Mouse (Mus musculus) embryonic facial prominence, embryonic 11.5 days (tissue): ENCODE data around the gene Zfp319. TPM values are rescaled to one million over a fixed set of nuclear protein-coding genes. Genes with fewer than 3 reads are reported as not detected.

Experiments used
- ATAC-seq: fragments of 200-750 bp; cut with Nextera tagmentation; replicated peaks from 2 replicates; pipeline ENCODE4 v1.8.0; 2017; ENCODE audit warnings: low read depth; ENCODE audit not compliant: insufficient number of reproducible peaks, low FRiP score, low TSS enrichment
- DNase-seq: peaks from one replicate; pipeline ENCODE4 v3.0.0-alpha.2; 2015; ENCODE audit warnings: low spot score
- H3K27ac ChIP-seq: fragments of 300-500 bp; sonication (generic); replicated peaks from 2 replicates; pipeline ENCODE4 v1.5.1; 2014; ENCODE audit warnings: mild to moderate bottlenecking, low read depth, low read length, control low read depth
- H3K27me3 ChIP-seq: fragments of 300-500 bp; sonication (generic); 2 replicates; pipeline ENCODE4 v1.6.1; 2014; ENCODE audit warnings: mild to moderate bottlenecking, low read length, moderate library complexity, mixed read lengths; ENCODE audit not compliant: control insufficient read depth, insufficient read depth
- H3K36me3 ChIP-seq: fragments of 300-500 bp; sonication (generic); replicated peaks from 2 replicates; pipeline ENCODE4 v1.6.1; 2014; ENCODE audit warnings: low read depth, mild to moderate bottlenecking, low read length, moderate library complexity, mixed read lengths; ENCODE audit not compliant: control insufficient read depth, insufficient read depth
- H3K4me1 ChIP-seq: fragments of 300-500 bp; sonication (generic); 2 replicates; pipeline ENCODE4 v1.6.1; 2014; ENCODE audit warnings: low read length, mixed read lengths; ENCODE audit not compliant: control insufficient read depth, insufficient read depth
- H3K4me2 ChIP-seq: fragments of 300-500 bp; sonication (generic); 2 replicates; pipeline ENCODE4 v1.6.1; 2014; ENCODE audit warnings: low read depth, mild to moderate bottlenecking, control low read depth, low read length, moderate library complexity
- H3K4me3 ChIP-seq: fragments of 300-500 bp; sonication (generic); 2 replicates; pipeline ENCODE4 v1.5.1; 2014; ENCODE audit warnings: low read depth, low read length, control low read depth
- H3K9ac ChIP-seq: fragments of 300-500 bp; sonication (generic); replicated peaks from 2 replicates; pipeline ENCODE4 v1.6.1; 2014; ENCODE audit warnings: mild to moderate bottlenecking, control low read depth, low read length
- H3K9me3 ChIP-seq: fragments of 300-500 bp; sonication (generic); replicated peaks from 2 replicates; pipeline ENCODE4 v1.6.1; 2016; ENCODE audit warnings: mild to moderate bottlenecking, low read length, inconsistent platforms, mixed read lengths; ENCODE audit not compliant: control insufficient read depth
- WGBS: fragments of 180-500 bp; shearing (Covaris S2); extraction: QIAGEN DNeasy Blood & Tissue Kit; methylation state at CpG from one replicate; pipeline ENCODE4 v1.1.7; 2014; 5-methylcytosine and 5-hydroxymethylcytosine counted together
- polyA plus RNA-seq: library from polyadenylated mRNA; unstranded; fragments of >200 nt; fragmentation: Nextera tagmentation; extraction: Ambion mirVana; gene quantifications from 2 replicates; pipeline ENCODE4 v1.2.1, GENCODE M21; 2014

The Zfp319 gene
- polyA plus RNA-seq, 1 experiment from 2014 or later: 6.6 TPM

GRCm38 (mm10) chr8:95373389-95374002 is 41.7 kb upstream of the Zfp319 start:
- Histone ChIP-seq H3K9me3 (no peaks in the 10 kb centered on the region), H3K4me1 (no peaks in the 10 kb centered on the region; the same call in 1 of the 2 replicates), H3K27me3 (no peaks in the 10 kb centered on the region), H3K4me3 (no peak overlapping the region), H3K27ac (no peak overlapping the region), H3K4me2 (no peak overlapping the region), H3K9ac (no peak overlapping the region), H3K36me3 (no peaks in the 10 kb centered on the region)
- DNase-seq (no peak), ATAC-seq (no peak)
- 73% methylated on average over 12 of the region's 12 CpGs for WGBS

DNA sequence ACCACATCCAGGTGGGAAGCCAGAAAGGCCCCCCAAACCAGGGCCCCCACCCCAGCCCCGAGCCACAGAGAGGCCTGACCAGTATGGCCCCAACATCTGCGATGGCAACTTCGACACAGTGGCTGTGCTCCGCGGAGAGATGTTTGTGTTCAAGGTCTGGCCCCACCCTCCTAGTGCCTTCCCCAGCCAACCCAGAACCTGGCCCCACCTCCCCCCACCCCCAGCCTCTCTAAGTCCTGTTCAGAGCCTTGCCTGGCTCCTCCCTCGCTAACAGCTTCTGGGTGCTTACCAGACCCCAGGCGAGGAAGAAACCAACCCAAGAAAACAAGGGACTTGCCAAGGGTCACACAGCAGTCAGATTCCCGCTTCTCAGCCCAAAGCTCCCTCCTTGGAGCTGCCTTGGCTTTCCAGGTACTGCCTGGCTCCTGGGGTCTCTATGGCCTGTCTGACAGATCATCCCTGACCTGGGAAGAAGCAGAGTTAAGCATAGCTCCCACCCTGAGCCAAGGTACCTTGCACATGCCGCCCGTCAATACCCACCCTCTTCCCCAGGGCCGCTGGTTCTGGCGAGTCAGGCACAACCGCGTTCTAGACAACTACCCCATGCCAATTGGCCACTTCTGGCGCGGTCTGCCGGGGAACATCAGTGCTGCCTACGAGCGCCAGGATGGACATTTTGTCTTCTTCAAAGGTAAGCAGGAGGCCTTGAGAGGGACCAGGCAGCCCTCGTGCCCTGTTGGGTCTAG is 38.0 kb upstream of the Zfp319 start:
- Histone ChIP-seq H3K4me3 (peak overlapping the region; percentile 10; the same call in 1 of the 2 replicates), H3K9ac (peak overlapping the region; percentile 32), H3K4me2 (peak overlapping the region; percentile 37), H3K27me3 (no peaks in the 10 kb centered on the region), H3K27ac (no peak overlapping the region), H3K36me3 (no peaks in the 10 kb centered on the region), H3K9me3 (no peaks in the 10 kb centered on the region), H3K4me1 (no peaks in the 10 kb centered on the region; the same call in 1 of the 2 replicates)
- WGBS: 50% methylated on average over 20 of the region's 20 CpGs
- ATAC-seq (peak; percentile 49), DNase-seq (peak; percentile 64)

DNA sequence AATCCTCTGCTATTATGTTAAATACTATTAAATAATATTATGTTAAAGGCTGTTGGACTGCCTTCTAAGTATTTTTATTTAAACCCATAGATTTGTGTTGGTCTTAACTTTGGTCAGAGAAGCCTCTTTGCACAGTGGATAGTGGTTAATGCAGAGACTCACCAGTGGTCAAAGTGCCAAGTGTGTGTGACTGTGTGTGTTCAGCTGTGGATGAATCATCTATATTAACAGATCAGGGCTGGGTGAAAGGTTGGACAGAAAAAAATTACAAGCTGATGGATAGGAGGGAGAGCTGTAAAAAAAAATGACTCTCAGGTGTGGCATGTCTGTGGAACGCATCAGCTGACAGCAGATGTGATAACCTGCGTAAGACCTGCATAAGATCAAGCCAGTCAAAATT is 32.1 kb upstream of the Zfp319 start:
- Histone ChIP-seq H3K4me1 (no peaks in the 10 kb centered on the region; the same call in 1 of the 2 replicates), H3K4me2 (no peak overlapping the region), H3K27me3 (no peaks in the 10 kb centered on the region), H3K36me3 (no peaks in the 10 kb centered on the region), H3K9ac (no peak overlapping the region), H3K27ac (no peak overlapping the region), H3K4me3 (no peak overlapping the region), H3K9me3 (no peaks in the 10 kb centered on the region)
- DNase-seq: no peak
- WGBS: 100% methylated on average over 2 of the region's 2 CpGs
- no peak for ATAC-seq

- Histone ChIP-seq H3K27ac (no peak overlapping the region), H3K4me1 (no peaks in the 10 kb centered on the region; the same call in 1 of the 2 replicates), H3K27me3 (no peaks in the 10 kb centered on the region), H3K4me3 (no peak overlapping the region), H3K9ac (no peak overlapping the region), H3K9me3 (no peaks in the 10 kb centered on the region), H3K36me3 (no peaks in the 10 kb centered on the region), H3K4me2 (no peak overlapping the region)
- DNase-seq (no peak), ATAC-seq (no peak)
- WGBS: 73% methylated on average over 6 of the region's 6 CpGs
Observed at GRCm38 (mm10) chr8:95362272-95362671, 30.5 kb upstream of the Zfp319 start.

- Histone ChIP-seq H3K27ac (no peak overlapping the region), H3K9ac (peak overlapping the region; percentile 28; the same call in 1 of the 2 replicates), H3K9me3 (no peaks in the 10 kb centered on the region), H3K4me3 (no peak overlapping the region), H3K27me3 (no peaks in the 10 kb centered on the region), H3K4me1 (no peaks in the 10 kb centered on the region; the same call in 1 of the 2 replicates), H3K4me2 (no peak overlapping the region), H3K36me3 (no peaks in the 10 kb centered on the region)
- ATAC-seq: no peak
- no peak for DNase-seq
- WGBS: 65% methylated on average over 3 of the region's 3 CpGs
Observed at GRCm38 (mm10) chr8:95361016-95361341, 29.2 kb upstream of the Zfp319 start.

- H3K4me2 ChIP-seq: no peak overlapping the region
- ATAC-seq (no peak), DNase-seq (no peak)
- WGBS: 46% methylated on average over 7 of the region's 7 CpGs
- H3K9ac ChIP-seq: peak overlapping the region; percentile 28; the same call in 1 of the 2 replicates
- no peaks in the 10 kb centered on the region for H3K9me3 ChIP-seq
- no peak overlapping the region for H3K4me3 ChIP-seq
- no peaks in the 10 kb centered on the region; the same call in 1 of the 2 replicates for H3K4me1 ChIP-seq
- H3K27ac ChIP-seq: no peak overlapping the region
- H3K27me3 ChIP-seq: no peaks in the 10 kb centered on the region
- H3K36me3 ChIP-seq: no peaks in the 10 kb centered on the region
Observed at GRCm38 (mm10) chr8:95360181-95361015, 28.6 kb upstream of the Zfp319 start.

DNA sequence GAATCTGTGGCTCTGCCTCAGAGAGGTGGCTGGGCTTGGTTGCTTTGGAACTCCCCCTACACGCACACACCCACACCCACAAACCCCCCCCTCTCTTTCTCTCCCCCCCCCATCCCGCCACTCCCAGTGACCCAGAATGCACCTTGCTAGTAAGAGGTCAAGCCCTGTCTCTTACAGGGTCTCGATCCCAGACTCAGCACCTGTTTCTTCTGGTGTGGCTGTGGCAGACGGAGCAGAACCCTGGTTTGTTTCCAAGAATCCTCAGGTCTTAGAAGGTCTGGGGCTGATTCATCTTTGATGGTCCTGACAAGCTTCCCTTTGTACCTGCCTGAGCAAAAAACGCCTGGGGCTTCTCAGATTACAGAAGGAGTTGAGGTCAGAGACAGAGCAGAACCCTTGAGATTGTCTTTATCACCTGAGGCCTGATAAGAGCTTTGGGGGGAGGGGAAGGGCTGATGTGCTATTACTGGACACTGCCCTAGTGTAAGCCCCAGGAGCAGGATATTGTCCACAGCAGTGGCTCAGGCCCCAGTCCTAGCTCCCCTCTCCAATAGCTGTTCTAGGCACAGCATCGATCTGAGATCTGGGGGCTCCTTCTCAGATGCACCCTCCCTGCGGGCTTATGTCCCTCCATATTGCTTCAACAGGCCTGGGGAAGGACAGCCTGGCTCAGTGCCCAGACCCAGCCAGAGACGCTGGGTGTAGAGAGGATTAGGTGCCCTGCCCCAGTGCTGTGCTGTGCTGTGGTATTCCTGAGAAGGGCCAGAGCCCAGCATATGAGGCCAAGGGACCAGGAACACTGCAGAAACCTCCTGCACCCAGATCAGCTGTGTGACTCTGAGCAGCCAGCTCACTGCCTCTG is 27.0 kb upstream of the Zfp319 start:
- no peak for ATAC-seq
- Histone ChIP-seq H3K9me3 (no peaks in the 10 kb centered on the region), H3K27me3 (no peaks in the 10 kb centered on the region), H3K4me2 (no peak overlapping the region), H3K4me3 (no peak overlapping the region), H3K27ac (no peak overlapping the region), H3K4me1 (no peaks in the 10 kb centered on the region; the same call in 1 of the 2 replicates), H3K36me3 (no peaks in the 10 kb centered on the region), H3K9ac (no peak overlapping the region)
- DNase-seq: no peak
- 61% methylated on average over 6 of the region's 8 CpGs for WGBS
